Mouse (Mus musculus) frontal cortex, postnatal 25 days (tissue): ENCODE results near the gene Lrrc28.

Experiments
- DNase-seq, 2 experiments: peaks; one replicate each; pipeline ENCODE4 v3.0.0; 2022; ENCODE audit warnings: low spot score in 2 of 2

The Lrrc28 gene

DNA sequence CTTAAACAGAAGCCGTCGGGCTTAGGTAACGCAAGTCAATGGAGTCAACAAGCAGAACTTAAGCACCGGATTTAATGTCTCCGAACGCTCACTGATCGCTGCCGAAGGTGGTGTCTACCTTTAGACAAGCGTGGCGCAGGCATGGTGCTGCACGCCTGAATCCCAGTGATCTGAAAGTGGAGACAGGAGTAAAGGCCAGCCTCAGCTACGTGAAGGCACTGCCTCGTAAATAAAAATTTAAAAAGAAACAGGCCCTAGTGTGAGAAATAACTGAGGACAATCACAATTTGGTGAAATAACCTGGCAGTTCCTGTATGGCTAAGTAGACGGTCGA, 580 bp upstream of the Lrrc28 start:
- DNase-seq = no peak

DNA sequence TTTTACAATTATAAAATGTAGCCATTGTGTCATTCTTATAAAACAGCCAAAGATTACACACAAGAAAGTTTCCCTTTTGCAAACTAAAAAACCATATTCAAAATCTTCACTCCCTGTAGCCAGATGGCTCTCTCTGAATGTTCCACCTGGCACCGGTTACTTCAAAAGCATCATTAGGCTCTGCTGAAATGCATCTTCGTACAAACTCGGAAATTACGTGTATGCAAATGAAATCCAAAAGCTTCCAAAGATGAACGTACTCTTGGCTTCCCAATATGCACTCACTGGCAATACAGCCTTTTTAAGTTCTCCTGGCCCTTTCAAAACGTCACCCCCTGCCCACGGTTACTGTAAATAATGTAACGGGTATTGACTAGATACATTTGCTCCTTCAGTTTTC, 777 bp downstream of the Lrrc28 start:
- no peak for DNase-seq

DNA sequence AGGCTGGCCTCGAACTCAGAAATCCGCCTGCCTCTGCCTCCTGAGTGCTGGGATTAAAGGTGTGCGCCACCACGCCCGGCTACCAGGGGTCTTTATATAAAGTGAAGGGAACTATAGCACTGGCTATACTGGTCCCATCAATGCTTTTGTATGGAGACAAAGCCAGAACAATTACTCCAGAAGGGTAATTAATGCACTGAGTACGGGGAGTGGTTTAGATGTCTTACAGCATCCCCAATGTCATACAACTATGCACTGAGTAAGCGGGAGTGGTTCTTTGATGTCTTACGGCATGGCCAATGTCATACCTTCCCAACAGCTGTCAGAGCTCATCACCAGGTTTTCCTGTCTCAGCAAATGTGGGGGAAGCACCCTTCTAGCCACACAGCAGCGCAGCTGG, 2.1 kb downstream of the Lrrc28 start:
- DNase-seq = no peak

DNA sequence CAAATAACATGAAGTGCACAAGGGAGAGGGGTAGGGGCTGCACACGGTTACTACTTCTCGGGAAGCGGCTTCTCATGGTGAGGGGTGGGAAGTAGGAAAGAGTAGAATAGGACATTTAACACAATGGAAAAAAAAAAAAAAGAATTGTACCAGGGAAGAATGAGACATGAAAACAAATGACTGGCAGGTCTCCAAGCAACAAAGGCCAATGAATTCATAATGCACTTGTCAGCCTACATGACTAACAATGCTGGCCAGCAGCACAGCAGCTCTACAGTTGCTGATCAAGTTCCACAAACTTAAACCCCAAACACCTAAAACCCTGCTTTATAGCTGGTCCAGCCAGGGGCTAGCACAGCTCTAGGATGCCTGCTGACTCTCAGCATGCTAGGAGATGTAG, 6.1 kb downstream of the Lrrc28 start:
- DNase-seq = no peak

DNA sequence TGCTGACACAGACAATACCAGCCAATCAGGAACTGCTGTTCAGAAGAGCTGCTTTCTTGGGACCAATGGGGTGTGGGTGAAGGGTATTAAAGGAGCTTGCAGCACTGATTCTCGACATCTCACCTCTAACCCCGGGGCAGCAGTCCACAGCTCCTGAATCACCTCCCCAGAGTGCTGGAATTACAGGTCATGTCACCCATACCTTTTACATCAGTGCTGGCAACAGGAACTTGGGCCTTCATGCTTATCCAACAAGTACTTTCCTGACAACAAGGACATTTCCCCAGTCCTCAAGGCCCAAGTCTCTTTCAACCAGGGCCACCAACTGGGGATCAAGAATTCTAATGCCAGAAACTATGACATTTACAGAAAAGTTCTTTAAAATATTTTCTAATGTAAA, 8.9 kb downstream of the Lrrc28 start:
- DNase-seq = no peak

DNA sequence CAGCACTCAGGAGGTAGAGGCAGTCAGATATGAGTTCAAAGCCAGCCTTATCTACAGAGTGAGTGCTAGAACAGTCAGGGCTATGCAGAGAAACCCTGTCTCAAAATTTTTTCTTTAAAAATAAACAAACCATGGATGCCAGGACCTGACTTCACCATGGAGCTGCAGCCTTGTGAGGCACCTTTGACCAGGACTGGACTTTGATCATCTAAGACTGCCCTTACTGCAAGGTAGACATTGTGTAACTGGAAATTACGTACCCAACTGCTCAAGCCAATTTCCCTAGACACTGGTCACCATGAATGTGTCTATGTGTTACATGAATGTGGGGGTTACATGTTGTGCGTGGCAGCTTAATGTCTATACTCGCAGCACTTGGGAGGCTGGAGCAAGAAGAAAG, 10.9 kb downstream of the Lrrc28 start:
- no peak for DNase-seq

DNA sequence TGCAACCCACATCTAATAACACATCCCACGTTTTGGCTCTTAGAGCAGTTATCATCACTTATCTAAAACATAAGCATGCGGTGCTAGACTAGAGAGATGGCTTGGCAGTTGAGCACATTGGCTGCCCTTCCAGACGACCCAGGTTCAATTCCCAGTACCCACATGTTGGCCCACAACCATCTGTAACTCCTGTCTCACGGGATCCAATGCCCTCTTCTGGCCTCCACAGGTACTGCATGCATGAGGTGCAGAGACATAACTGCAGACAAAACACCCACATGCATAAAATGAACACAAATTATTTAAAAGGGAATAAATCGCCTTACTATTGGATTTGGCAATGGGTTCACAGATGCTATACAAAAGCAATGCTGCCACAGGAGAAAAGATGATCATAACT, 12.7 kb downstream of the Lrrc28 start:
- no peak for DNase-seq

DNA sequence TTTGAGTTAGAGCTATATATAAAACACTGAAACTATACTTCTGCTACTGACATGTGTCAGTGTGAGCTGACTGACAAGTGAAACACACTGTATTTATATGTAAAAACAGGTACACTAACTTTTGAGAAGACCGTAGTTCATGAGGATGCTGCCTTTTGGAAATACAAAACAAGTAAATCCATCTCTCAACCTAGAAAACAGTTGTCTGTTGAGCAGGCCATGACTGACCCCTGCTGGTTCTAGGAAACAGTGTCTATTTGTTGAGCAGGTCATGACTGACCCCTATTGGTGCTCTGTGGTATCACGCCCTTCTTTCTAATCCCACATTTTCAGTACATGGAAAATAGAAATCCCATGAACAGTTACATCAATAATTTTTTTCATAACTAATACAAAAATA, 14.3 kb downstream of the Lrrc28 start:
- peak; percentile 76 to 79 for DNase-seq

DNA sequence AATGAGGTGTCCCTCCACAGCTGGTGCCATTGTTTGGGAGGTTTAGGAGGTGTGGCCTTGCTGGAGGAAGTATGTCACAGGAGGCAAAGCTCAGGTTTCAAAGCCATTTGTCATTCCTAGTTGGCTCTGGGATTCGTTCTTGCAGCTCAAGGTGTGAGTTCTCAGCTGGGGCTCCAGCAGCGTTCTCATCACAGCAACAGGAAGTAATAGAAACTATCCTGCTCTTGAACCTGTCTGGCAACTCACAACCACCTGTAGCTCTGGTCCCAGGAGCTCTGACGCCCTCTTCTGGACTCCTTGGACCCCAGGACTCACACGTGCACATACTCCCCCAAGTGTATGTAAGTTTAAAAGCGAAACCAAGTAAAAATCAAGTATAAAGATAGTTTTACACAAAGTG, 15.4 kb downstream of the Lrrc28 start:
- no peak for DNase-seq

DNA sequence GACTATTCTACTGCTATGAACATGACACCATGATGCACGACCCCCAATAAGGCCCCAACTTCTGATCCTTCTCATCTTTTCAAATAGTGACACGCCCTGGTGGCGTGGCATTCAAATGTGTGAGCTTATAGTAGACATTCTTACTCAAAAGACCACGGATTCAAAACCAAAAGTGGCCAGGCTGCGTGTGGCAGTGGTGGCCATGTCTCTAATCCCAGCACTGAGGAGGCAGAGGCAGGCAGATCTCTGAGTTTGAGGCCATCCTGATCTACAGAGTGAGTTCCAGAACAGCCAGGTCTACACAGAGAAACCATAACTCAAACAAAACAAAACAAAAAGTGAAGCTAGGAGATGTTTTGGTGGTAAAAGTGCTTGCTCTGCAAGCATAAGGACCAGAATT, 18.4 kb downstream of the Lrrc28 start:
- DNase-seq = no peak

DNA sequence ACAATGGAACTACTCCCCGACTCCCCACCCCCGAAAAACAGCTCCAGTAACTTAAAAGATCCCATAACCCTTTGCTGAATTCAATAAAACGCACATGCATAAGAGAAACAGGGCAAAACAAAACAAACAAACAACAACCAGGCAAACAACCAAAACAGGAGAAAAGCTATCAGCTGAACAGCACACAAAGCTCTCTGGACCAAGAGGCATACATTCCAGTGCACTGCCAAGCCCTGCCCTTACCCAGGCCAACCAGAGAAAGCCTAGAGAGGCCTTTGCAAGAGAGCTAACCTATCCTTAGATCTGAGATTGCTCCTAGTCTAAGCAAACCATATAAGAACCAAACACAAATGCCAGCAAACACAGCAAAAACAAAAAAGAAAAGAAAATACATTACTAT, 22.9 kb downstream of the Lrrc28 start:
- no peak for DNase-seq

DNA sequence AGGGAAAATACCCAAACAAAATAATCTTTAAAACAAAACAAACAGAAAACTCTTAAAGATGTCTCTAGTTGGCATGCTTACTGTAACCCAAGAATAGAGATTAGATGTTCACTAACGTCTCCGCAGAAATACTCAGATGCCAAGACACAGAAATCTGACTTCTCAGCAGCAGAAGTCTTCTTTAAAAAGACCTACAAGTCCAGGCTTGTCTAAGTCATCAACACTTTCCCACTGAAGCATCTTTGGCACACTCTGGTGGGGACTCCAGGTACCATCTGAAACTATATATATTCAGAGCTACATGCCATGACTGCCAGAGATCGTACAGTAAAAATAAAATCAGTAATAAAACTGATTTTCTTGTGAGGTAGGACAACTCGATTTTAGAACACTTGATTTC, 25.2 kb downstream of the Lrrc28 start:
- DNase-seq = no peak

DNA sequence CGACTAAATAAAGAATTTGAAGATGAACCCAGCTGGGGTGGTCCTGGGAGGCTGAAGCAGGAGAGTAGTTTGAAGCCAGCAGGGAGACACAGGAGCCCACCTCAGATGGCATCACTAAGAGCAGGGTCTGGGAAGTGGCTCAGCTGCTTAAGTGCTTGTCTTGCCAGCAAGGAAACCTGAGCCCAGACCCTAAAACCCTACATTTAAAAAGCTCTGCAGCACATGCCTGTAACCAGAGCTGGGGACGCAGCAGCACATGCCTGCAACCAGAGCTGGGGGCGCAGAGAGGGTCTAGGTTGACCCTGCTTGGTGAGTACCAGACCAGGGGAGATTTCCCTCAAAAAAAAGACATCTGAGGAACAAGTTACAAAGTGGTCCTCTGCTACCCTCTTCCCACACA, 26.8 kb downstream of the Lrrc28 start:
- no peak for DNase-seq

DNA sequence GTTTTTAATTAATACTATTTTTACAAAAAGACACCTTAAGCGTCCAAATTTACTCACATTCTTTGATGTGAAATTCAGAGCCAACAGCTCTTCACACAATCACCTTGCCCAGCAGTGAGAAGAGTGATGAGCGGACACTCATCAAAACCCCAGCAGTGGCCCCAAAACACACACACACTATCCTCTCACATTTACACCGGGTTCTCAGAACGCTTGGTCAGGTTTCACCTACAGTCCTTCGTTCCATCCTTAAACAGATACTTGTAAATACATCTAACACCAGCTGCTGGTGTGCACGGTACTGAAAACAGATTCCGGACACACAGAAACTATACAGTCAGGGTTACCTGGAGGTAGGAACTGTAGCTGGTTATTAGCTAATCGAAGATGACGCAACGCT, 27.4 kb downstream of the Lrrc28 start:
- DNase-seq = no peak

DNA sequence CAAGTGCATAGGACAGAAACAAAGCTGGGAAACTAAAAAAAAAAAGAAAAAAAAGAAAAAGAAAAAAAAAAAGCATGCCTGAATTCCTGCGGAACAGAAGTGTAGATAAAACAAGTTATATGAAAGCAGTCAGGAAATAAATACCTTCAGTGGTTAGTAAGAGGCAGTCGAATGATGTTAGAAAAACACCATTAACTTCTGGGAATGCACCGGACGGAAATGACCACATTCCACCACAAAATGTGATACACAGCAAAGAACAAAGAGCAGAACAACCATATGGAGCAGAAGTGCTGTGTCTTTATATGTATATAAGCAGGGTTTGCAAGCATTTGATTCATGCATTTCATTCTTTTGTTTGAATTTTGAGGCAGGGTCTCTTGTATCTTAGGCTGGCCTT, 28.2 kb downstream of the Lrrc28 start:
- no peak for DNase-seq

DNA sequence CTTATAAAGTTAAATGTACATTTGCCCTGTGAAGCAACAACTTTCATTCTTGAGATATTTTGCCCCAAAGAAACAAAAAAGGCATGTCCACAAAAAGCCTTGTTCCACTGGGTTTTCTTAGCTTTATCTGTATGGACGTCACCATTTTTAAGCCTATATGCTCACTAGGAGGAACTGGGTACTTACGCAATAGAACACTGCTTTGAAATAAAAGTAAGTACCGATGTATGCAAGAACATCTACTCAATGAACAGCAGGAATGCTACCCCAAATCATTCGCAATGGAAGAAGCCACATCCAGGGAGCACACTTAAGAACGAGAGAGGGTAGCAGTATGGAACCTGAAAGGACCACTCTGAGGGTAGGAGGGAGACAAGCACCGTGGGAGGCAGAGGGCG, 30.6 kb downstream of the Lrrc28 start:
- DNase-seq = no peak

DNA sequence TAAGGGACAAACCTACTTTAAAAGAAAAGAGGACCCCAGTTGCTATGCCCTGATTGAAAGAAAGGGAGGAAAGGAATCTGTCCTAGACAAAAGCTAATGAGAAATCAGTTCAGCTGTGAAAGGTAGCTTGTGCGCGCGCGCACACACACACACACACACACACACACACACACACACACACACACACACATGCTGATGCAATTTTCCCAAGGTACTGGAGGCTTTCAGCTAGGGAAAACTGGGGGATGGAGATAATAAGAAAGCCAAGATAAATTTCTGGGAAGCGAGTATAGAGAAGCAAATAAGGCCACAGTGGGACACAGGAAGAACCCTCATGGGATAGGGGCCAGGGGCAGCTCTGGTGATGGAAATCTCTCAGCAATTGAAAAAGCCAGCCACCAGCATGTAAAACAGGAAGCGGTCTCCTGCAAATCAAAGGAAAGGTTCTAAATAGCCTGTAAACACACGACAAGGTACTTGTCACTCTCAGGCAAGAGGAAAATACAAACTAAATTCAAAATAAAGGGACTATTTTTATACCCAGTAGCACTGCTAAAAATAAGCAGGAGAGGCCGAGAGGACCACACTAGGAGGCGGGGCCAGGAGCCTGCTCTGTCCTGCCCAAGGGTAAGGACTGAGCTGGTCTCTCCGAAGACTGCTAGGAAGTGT, 31.1 kb downstream of the Lrrc28 start:
- no peak for DNase-seq

DNA sequence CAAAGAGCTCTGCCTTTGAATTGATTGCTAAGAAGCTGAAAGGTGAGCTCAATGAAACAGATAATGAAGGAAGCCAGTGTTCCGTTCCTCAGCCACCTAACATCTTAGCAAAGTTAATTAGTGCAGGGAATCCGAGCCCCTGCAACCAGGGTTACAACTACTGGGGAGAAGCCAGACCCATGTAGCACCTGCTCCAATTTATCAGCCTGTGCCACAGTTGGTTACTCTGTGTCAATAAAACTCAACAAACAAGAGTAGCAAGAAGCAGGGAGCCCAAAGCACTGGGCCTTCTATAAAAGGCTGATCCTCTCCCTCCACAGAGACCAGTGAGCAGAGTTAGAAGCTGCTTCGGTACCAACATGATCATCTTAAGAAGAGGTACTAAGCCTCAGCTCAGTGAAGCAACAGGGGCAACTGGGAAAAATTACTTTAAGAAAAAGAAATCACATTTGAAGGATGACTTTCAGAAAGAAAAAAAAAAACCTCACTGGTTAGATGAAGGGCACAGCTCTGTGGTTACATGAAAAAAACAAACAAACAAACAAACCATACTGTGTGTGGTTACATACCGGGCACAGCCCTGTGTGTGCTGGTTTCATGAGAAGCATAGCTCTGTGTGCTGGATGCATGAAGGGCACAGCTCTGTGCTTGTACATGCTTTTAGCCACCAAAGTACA, 36.6 kb downstream of the Lrrc28 start:
- DNase-seq = no peak

DNA sequence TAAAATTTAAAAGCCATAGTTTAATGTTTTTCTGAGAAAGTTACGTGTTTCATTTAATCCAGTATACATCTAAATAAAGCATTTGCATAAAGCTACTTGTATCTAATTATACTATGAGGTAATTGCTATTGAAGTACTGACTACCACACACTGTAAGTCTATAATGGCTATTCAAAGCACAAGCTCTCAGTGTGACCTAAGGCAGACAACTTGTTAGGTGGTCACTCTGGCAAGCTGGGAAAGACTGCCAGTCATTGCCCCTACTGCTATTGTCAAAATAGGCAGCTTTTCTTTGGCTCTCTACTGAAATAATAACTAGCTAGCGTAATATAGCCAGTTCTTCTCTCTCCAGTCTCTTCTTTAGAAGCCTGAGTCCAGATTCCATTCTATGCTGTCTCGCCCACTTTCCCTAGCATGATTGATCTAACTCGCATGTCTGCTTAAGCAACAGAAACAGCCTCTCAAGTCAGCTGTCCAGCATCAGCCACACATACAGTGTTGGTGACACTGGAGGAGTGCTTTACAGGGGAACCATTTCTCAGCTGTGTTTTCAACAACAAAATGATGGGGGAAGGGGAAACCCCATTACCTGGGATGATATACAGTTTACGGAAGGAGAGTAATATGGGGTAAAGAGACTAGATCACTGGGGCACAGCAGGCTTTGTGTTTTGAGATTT, 37.3 kb downstream of the Lrrc28 start:
- no peak for DNase-seq

DNA sequence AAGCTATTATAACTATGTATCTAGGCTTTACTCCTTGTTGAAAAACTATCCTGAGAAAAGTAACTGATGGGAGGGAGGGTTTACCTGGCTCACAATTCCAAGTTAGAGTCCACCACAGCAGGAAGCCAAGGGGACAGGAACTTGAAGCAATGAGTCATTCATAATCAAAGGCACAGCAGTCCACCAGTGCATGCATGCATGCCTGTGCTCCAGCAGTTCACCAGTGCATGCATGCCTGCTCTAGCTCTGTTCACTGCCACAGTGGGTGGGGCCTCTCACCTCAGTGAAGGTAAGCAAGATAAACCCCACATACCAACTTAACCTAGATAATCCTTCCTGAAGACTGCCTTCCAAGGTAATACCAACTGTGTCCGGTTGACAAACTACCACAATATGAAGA, 38.8 kb downstream of the Lrrc28 start:
- DNase-seq = no peak

DNA sequence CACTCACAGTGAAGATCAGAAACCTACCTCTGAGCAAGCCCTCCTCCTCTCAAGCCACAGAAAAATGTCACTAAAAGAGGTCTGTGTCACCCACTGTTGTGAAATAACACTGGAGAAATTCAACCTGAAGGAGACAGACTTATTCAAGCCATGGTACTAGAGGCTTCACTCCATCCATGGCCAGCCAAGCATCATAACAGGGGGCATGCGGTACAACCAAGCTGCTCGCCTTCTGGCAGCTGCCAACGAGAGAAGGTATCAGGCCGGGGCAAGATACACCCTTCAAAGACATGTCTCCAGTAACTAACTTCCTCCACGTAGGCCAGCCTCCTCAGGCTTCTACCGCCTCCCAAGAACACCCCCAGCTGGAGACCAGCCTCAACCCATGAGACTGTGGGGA, 40.0 kb downstream of the Lrrc28 start:
- DNase-seq = no peak

DNA sequence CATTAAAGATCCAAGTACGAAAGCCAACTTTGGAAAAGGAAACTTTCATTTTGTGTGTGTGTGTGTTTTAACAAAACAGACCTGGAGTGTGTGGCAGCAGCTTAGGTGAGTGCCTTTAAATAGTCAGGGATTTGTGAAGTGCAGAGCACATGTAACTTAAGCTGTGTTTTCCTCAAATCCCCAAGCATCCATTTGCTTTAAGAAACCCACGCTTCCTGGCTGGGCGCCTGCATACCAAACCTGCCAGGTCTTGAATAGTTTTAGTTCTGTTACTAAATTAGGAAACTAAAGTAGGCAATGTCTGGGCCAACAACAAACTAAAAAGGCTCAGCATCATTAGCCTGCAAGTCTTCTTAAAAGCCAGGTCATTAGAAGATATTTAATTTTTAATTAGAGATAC, 47.0 kb downstream of the Lrrc28 start:
- peak; percentile 29 to 35 for DNase-seq

DNA sequence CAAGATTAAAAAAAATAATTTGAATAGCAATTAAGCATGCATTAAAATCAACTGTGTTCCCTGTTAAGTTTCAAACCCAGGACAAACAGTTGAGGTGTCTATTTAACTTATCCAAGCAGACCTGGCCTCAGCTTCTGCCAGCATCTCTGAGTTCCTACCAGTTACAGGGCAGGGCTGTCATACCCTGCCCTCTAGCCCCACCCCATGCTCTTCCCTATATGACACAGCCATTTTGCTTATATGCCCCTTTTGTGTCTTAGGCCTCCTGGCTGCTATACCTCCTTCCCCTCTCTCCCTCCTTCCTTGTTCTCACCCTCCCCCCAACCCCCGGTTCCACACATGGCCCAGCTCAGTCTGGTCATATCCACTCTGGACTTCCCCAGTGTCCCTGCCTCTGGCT, 48.1 kb downstream of the Lrrc28 start:
- no peak for DNase-seq

DNA sequence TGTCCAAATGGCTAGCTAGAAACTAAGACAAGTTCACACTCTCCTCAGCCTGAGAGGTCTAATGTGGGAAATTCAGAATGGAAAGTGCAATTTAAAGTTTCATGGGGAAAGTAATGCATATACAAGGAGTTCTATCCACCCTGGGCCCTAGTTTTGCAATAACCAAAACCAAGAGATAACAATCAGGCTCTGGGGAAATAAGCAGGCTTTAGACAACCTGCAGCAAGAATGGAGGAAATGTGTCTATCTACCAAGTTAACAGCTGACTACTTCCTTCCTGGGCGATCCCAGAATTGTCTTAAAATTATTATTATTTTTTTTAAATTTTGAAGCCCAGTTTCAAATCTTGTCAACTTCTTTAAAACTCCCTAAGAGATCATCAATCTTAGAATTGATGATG, 48.7 kb downstream of the Lrrc28 start:
- no peak for DNase-seq
